Mouse (Mus musculus): Measurements from ENCODE around the gene Tcirg1. TPM values are rescaled to one million over a fixed set of nuclear protein-coding genes. Genes with fewer than 3 reads are reported as not detected.

Tcirg1 gene
- polyA plus RNA-seq, 1 experiment from 2014 or later = 8.6 TPM

GRCm38 (mm10) chr19:3945872-3946564 is 39.1 kb upstream of the Tcirg1 start:
- H3K4me3 ChIP-seq (ENCODE audit: low read depth, low read length) = no peak overlapping the region
- ATAC-seq (ENCODE audit: low read depth) = no peak

DNA sequence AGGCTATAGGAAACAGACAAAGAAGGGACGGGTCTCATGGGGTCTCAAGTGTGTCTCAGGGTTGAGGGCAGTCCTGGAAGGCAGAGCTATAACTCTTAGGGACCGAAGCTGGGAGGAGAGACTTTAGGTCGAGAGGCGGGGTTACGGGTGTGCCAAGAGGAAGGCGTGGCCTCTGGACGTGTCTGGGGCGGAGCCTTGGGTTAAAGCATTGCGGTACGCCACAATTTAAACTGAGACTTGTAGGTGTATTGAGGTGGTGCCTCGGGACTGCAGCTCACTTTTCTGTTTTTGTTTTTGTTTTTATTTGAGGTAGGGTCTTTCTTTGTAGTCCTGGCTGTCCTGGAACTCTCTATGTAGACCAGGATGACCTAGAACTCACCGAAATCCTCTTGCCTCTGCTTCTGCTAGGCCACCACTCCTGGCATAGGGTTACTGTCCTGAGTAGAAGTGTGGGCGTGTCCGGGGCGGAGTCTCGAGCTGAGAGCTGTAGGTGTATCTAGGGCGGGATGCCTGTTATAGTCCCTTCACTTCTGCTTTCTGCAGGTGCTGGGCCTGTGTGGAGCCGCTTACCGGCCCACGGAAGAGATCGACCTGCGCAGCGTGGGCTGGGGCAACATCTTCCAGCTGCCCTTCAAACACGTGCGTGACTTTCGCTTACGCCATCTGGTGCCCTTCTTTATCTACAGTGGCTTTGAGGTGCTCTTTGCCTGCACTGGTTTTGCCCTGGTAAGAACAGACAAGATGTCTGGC is 36.2 kb upstream of the Tcirg1 start:
- H3K27ac ChIP-seq (ENCODE audit: low read depth, low read length) = no peak overlapping the region
- no peaks in the 10 kb centered on the region for H3K4me1 ChIP-seq (ENCODE audit: control insufficient read depth, insufficient read depth, low read length)
- H3K9me3 ChIP-seq (ENCODE audit: control insufficient read depth, low read length) = no peaks in the 10 kb centered on the region
- no peaks in the 10 kb centered on the region for H3K27me3 ChIP-seq (ENCODE audit: control insufficient read depth, insufficient read depth, low read length)
- H3K36me3 ChIP-seq (ENCODE audit: control insufficient read depth, insufficient read depth, low read length) = no peaks in the 10 kb centered on the region
- H3K4me3 ChIP-seq (ENCODE audit: low read depth, low read length) = no peak overlapping the region
- H3K4me2 ChIP-seq (ENCODE audit: low read depth, low read length) = no peak overlapping the region
- 17% methylated on average over 27 of the region's 27 CpGs for WGBS
- no peak for ATAC-seq (ENCODE audit: low read depth)
- no peak overlapping the region for H3K9ac ChIP-seq (replicated peaks; ENCODE audit: low read depth, low read length)

More at GRCm38 (mm10) chr19:3945872-3946564, 39.1 kb upstream of the Tcirg1 start:
- Histone ChIP-seq H3K4me2 (ENCODE audit: low read depth, low read length) (no peak overlapping the region), H3K4me1 (ENCODE audit: control insufficient read depth, insufficient read depth, low read length) (no peaks in the 10 kb centered on the region), H3K9me3 (ENCODE audit: control insufficient read depth, low read length) (no peaks in the 10 kb centered on the region), H3K36me3 (ENCODE audit: control insufficient read depth, insufficient read depth, low read length) (no peaks in the 10 kb centered on the region), H3K27ac (ENCODE audit: low read depth, low read length) (no peak overlapping the region), H3K27me3 (ENCODE audit: control insufficient read depth, insufficient read depth, low read length) (no peaks in the 10 kb centered on the region), H3K9ac (replicated peaks; ENCODE audit: low read depth, low read length) (no peak overlapping the region)
- 39% methylated on average over 10 of the region's 10 CpGs for WGBS

- no peak for ATAC-seq (ENCODE audit: low read depth)
- Histone ChIP-seq H3K27ac (ENCODE audit: low read depth, low read length) (no peak overlapping the region), H3K4me3 (ENCODE audit: low read depth, low read length) (no peak overlapping the region), H3K9ac (replicated peaks; ENCODE audit: low read depth, low read length) (no peak overlapping the region), H3K27me3 (ENCODE audit: control insufficient read depth, insufficient read depth, low read length) (no peaks in the 10 kb centered on the region), H3K4me2 (ENCODE audit: low read depth, low read length) (no peak overlapping the region), H3K9me3 (ENCODE audit: control insufficient read depth, low read length) (no peaks in the 10 kb centered on the region), H3K36me3 (ENCODE audit: control insufficient read depth, insufficient read depth, low read length) (no peaks in the 10 kb centered on the region), H3K4me1 (ENCODE audit: control insufficient read depth, insufficient read depth, low read length) (no peaks in the 10 kb centered on the region)
- 80% methylated on average over 7 of the region's 7 CpGs for WGBS
Measured at GRCm38 (mm10) chr19:3942315-3942714, 35.4 kb upstream of the Tcirg1 start.

GRCm38 (mm10) chr19:3935896-3936850 is 29.2 kb upstream of the Tcirg1 start:
- Histone ChIP-seq H3K4me1 (ENCODE audit: control insufficient read depth, insufficient read depth, low read length) (no peaks in the 10 kb centered on the region), H3K9me3 (ENCODE audit: control insufficient read depth, low read length) (no peaks in the 10 kb centered on the region), H3K27ac (ENCODE audit: low read depth, low read length) (no peak overlapping the region), H3K9ac (replicated peaks; ENCODE audit: low read depth, low read length) (peak overlapping the region; percentile 43), H3K4me2 (ENCODE audit: low read depth, low read length) (peak overlapping the region; percentile 63), H3K27me3 (ENCODE audit: control insufficient read depth, insufficient read depth, low read length) (0 out of 2 replicates have a peak, but pooled peaks cover 2% of the 10 kb centered on the region), H3K36me3 (ENCODE audit: control insufficient read depth, insufficient read depth, low read length) (no peaks in the 10 kb centered on the region), H3K4me3 (ENCODE audit: low read depth, low read length) (peak overlapping the region; percentile 26)
- WGBS = 7% methylated on average over 22 of the region's 22 CpGs
- peak; percentile 38; the same call in 1 of the 2 replicates for ATAC-seq (ENCODE audit: low read depth)

GRCm38 (mm10) chr19:3935032-3935895 is 28.3 kb upstream of the Tcirg1 start, which contains the start of gene Unc93b1:
TSS of gene Unc93b1 (plus strand) at chr19:3935186.
- ATAC-seq (ENCODE audit: low read depth) = peak; percentile 66
- Histone ChIP-seq H3K9ac (replicated peaks; ENCODE audit: low read depth, low read length) (peak within 1 kb of the TSS; percentile 43), H3K4me3 (ENCODE audit: low read depth, low read length) (peak within 1 kb of the TSS; percentile 26), H3K36me3 (ENCODE audit: control insufficient read depth, insufficient read depth, low read length) (no peaks in the 10 kb centered on the region), H3K27me3 (ENCODE audit: control insufficient read depth, insufficient read depth, low read length) (0 out of 2 replicates have a peak, but pooled peaks cover 2% of the 10 kb centered on the region), H3K27ac (ENCODE audit: low read depth, low read length) (no peak within 1 kb of the TSS), H3K4me1 (ENCODE audit: control insufficient read depth, insufficient read depth, low read length) (no peaks in the 10 kb centered on the region), H3K9me3 (ENCODE audit: control insufficient read depth, low read length) (no peaks in the 10 kb centered on the region), H3K4me2 (ENCODE audit: low read depth, low read length) (peak within 1 kb of the TSS; percentile 63)
- 7% methylated on average over 42 of the region's 42 CpGs for WGBS

DNA sequence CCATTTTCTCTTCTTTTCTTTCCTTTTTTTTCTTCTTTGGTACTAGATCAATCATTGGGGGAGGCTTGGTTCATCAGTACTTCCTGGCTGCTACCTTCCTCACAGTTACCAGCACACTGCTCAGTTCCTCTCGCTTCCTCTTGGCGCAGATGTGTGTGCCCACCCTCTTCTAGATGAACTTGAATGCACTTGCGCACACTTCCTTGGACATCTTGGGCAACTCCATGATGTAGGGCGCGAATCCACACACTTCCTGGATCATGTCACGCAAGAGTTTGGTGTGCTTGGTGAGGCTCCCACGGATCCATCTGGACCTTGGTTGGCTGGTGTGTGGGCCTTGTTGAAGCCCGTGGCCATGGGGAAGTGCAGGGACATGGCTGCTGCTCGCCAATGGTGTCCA is 24.8 kb upstream of the Tcirg1 start:
- ATAC-seq (ENCODE audit: low read depth) = no peak
- Histone ChIP-seq H3K36me3 (ENCODE audit: control insufficient read depth, insufficient read depth, low read length) (no peaks in the 10 kb centered on the region), H3K9ac (replicated peaks; ENCODE audit: low read depth, low read length) (no peak overlapping the region), H3K9me3 (ENCODE audit: control insufficient read depth, low read length) (no peaks in the 10 kb centered on the region), H3K27ac (ENCODE audit: low read depth, low read length) (no peak overlapping the region), H3K27me3 (ENCODE audit: control insufficient read depth, insufficient read depth, low read length) (0 out of 2 replicates have a peak, but pooled peaks cover 2% of the 10 kb centered on the region), H3K4me1 (ENCODE audit: control insufficient read depth, insufficient read depth, low read length) (no peaks in the 10 kb centered on the region), H3K4me3 (ENCODE audit: low read depth, low read length) (no peak overlapping the region), H3K4me2 (ENCODE audit: low read depth, low read length) (no peak overlapping the region)
- WGBS = 87% methylated on average over 9 of the region's 9 CpGs

- 0 out of 2 replicates have a peak overlapping the region, but pooled peaks have one; percentile 16 for H3K9ac ChIP-seq (replicated peaks; ENCODE audit: low read depth, low read length)
- no peaks in the 10 kb centered on the region for H3K36me3 ChIP-seq (ENCODE audit: control insufficient read depth, insufficient read depth, low read length)
- peak overlapping the region; percentile 12; the same call in 1 of the 2 replicates for H3K27ac ChIP-seq (ENCODE audit: low read depth, low read length)
- 0 out of 2 replicates have a peak, but pooled peaks cover 1% of the 10 kb centered on the region for H3K27me3 ChIP-seq (ENCODE audit: control insufficient read depth, insufficient read depth, low read length)
- H3K4me3 ChIP-seq (ENCODE audit: low read depth, low read length) = no peak overlapping the region
- H3K4me2 ChIP-seq (ENCODE audit: low read depth, low read length) = no peak overlapping the region
- no peaks in the 10 kb centered on the region for H3K4me1 ChIP-seq (ENCODE audit: control insufficient read depth, insufficient read depth, low read length)
- 64% methylated on average over 21 of the region's 21 CpGs for WGBS
- no peaks in the 10 kb centered on the region for H3K9me3 ChIP-seq (ENCODE audit: control insufficient read depth, low read length)
- ATAC-seq (ENCODE audit: low read depth) = no peak
Measured at GRCm38 (mm10) chr19:3930262-3931057, 23.5 kb upstream of the Tcirg1 start.
